Mouse (Mus musculus) cortical plate, adult 2 months (tissue): ENCODE results near the gene Map3k13.
A peak's percentile ranks its signal among the peaks of the same experiment; 100 is the strongest.

Experiments
- CTCF ChIP-seq: fragments of 200-500 bp; IDR thresholded peaks from 2 replicates; pipeline ENCODE4 v1.5.1; 2011; ENCODE audit warnings: mild to moderate bottlenecking, control low read depth, low read length; ENCODE audit not compliant: insufficient read depth; ENCODE audit errors: extremely low read depth
- POLR2A ChIP-seq: fragments of 200-500 bp; IDR thresholded peaks from 2 replicates; pipeline ENCODE4 v1.6.1; 2011; ENCODE audit warnings: mild to moderate bottlenecking, low read length, control low read depth; ENCODE audit not compliant: insufficient read depth; ENCODE audit errors: extremely low read depth

DNA sequence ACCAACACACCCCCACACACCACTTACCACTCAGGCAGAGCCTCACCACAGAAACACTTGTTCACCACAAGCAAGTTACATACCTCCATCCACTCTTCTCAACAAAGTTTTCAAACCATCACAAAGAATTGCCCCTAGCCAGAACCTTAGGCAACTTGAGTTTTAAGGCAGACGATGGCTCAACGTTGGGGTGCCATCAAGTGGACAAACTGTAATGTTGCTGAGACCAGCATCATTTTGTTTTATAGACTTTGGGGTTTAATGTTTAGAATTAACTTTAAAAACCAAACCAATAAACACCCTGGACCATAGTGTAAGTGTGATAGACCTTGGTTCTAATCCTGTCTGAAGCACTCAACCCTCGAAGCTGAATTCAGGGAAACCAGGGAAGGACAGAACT is 25.9 kb upstream of the Map3k13 start:
- peak; percentile 35; the same call in 1 of the 2 replicates for TF ChIP-seq CTCF
- no peak for TF ChIP-seq POLR2A
